ENCODE assay signal across 14 mouse cellular contexts in the genomic region with DNA sequence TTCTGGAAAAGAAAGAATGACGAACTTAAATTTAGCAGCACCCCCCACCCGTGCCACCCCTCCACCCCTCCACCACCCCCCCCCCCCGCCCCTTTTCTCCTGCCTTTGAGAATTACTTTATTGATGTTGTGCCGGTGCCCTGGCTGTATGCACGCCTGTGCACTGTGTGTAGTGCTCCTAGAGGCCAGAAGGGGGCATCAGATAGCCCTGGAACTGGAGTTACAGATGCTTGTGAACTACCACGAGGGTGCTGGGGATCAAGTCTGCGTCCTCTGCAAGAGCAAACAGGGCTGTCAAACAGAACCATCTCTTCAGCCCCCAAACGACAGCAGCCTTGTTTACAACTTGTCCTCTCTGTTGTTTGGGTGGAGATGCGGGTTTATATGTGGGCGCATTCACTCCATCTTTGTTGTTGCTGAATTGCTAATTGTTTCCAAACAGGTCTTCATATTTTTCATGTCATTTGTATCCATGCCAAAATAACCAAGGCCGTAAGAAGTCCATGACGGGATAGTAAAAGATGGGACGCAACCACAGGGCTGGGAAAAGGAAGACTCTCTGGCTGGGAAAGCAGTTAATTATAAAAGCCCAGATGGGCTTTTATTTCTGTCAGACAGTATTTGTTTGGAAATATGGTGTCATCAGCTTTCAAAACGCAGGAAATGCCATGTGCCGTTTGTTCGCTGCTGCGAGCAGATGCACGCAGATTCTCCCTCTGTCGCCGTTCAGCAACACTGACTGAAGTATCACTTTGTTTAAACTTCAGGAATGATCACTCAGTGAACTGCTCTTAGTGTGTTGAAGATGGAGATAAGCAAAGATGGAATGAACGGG.
DNase-seq lines count a peak whose midpoint lies in the region; ATAC-seq lines count a peak whose summit lies in the region.
"Had no signal": no experiment of that assay in that cellular context is flagged by ENCODE, and none has a peak within 500 bp of the region (broad histone marks: within the 10 kb centered on the region; RNA-seq: fewer than 3 reads in every experiment).

No protein-coding gene starts in this region.

- 68% methylated on average over 21 of the region's 21 CpGs for WGBS in intestine, embryonic 14.5 days
- 68% methylated on average over 21 of the region's 21 CpGs for WGBS in intestine, embryonic 15.5 days

- no peak for ATAC-seq in intestine, embryonic 14.5 days (replicated peaks; ENCODE audit: low FRiP score, low TSS enrichment, low read depth)
- ATAC-seq in intestine, embryonic 15.5 days: no peak

- no peak overlapping the region for H3K4me2 ChIP-seq in intestine, embryonic 14.5 days (ENCODE audit: low read length)
- no peak overlapping the region for H3K4me2 ChIP-seq in intestine, embryonic 15.5 days (replicated peaks)
- H3K4me2 ChIP-seq: midbrain, embryonic 12.5 days had no signal

- intact Hi-C loops in heart, postnatal 10 days (cut with DNase I): no loop called here

- no peaks in the 10 kb centered on the region for H3K27me3 ChIP-seq in intestine, embryonic 14.5 days (replicated peaks; ENCODE audit: control insufficient read depth, insufficient read depth, low read length)
- H3K27me3 ChIP-seq in intestine, embryonic 15.5 days (replicated peaks): no peaks in the 10 kb centered on the region
- H3K27me3 ChIP-seq: CH12.LX; midbrain, embryonic 12.5 days had no signal

- peaks cover 4% of the 10 kb centered on the region; the same call in 1 of the 2 replicates for H3K9me3 ChIP-seq in intestine, embryonic 14.5 days (ENCODE audit: control insufficient read depth, low read length)
- H3K9me3 ChIP-seq in intestine, embryonic 15.5 days: no peaks in the 10 kb centered on the region

- 0 out of 2 replicates have a peak overlapping the region, but pooled peaks have one; percentile 16 for H3K27ac ChIP-seq in intestine, embryonic 14.5 days (ENCODE audit: low read depth)
- H3K27ac ChIP-seq in intestine, embryonic 15.5 days: no peak overlapping the region
- H3K27ac ChIP-seq: midbrain, embryonic 12.5 days had no signal

- H3K4me1 ChIP-seq in intestine, embryonic 14.5 days (replicated peaks; ENCODE audit: control insufficient read depth, insufficient read depth, low read length): peaks cover 3% of the 10 kb centered on the region; the same call in 1 of the 2 replicates
- H3K4me1 ChIP-seq in intestine, embryonic 15.5 days (replicated peaks): no peaks in the 10 kb centered on the region
- H3K4me1 ChIP-seq: midbrain, embryonic 12.5 days had no signal

- H3K9ac ChIP-seq in intestine, embryonic 14.5 days (ENCODE audit: low read length): no peak overlapping the region
- no peak overlapping the region for H3K9ac ChIP-seq in intestine, embryonic 15.5 days
- H3K9ac ChIP-seq: midbrain, embryonic 12.5 days had no signal

- H3K36me3 ChIP-seq in intestine, embryonic 14.5 days (ENCODE audit: control insufficient read depth, insufficient read depth, low read length): no peaks in the 10 kb centered on the region
- no peaks in the 10 kb centered on the region for H3K36me3 ChIP-seq in intestine, embryonic 15.5 days
- H3K36me3 ChIP-seq: midbrain, embryonic 12.5 days had no signal

- no peak for DNase-seq in intestine, embryonic 14.5 days (ENCODE audit: low spot score)
- peak; percentile 9 for DNase-seq in right cerebral cortex, postnatal 14 days
- no peak for DNase-seq in right cerebral cortex, postnatal 25 days
- peak; percentile 46 to 83 for DNase-seq in layer of hippocampus, postnatal 14 days (ENCODE audit: low spot score in 2 of 2)
- no peak for DNase-seq in spleen, postnatal 14 days (ENCODE audit: low spot score in 2 of 2)
- DNase-seq in heart, postnatal 10 days: no peak
- DNase-seq in gastrocnemius, postnatal 25 days: no peak
- DNase-seq: adrenal gland, adult 8-10 months; cerebellum, postnatal 25 days; heart, postnatal 36 days; thymus, adult 2 months had no signal

- no peak overlapping the region for H3K4me3 ChIP-seq in intestine, embryonic 14.5 days (ENCODE audit: low read depth, low read length)
- no peak overlapping the region for H3K4me3 ChIP-seq in intestine, embryonic 15.5 days (replicated peaks)
- H3K4me3 ChIP-seq: midbrain, embryonic 12.5 days had no signal

Comparison
In these comparisons a context has a peak if more than half of its experiments do, and no peak if none do; other contexts are left out.
1. DNase-seq: peak in right cerebral cortex, postnatal 14 days (single experiment) and layer of hippocampus, postnatal 14 days (2 of 2); none in intestine, embryonic 14.5 days (single experiment), right cerebral cortex, postnatal 25 days (single experiment), spleen, postnatal 14 days (0 of 2), heart, postnatal 10 days (0 of 2) and gastrocnemius, postnatal 25 days (single experiment).